Mouse (Mus musculus) heart, embryonic 11.5 days (tissue): ENCODE measurements at regions not wholly inside any gene's neighbourhood (a gene's known extent, or its start where the extent isn't known, plus 50 kb on each side); places are given as distances from the start of the nearest gene placed in this dataset.
"Not testable (repeated sequence)": the region's sequence is repeated elsewhere in the genome, so short reads cannot be mapped to it uniquely, and the experiment has no call there.

Source experiments
- ATAC-seq: fragments of 200-750 bp; cut with Nextera tagmentation; replicated peaks from 2 replicates; pipeline ENCODE4 v1.8.0; 2017; ENCODE audit warnings: moderate library complexity; ENCODE audit not compliant: insufficient number of reproducible peaks, low FRiP score, low TSS enrichment
- H3K27ac ChIP-seq: fragments of 300-500 bp; sonication (generic); 2 replicates; pipeline ENCODE4 v1.5.1; 2014; ENCODE audit warnings: mild to moderate bottlenecking, low read depth, low read length
- H3K27me3 ChIP-seq: fragments of 300-500 bp; sonication (generic); 2 replicates; pipeline ENCODE4 v1.6.1; 2014; ENCODE audit warnings: mild to moderate bottlenecking, low read length, mixed read lengths; ENCODE audit not compliant: control insufficient read depth, insufficient read depth
- H3K36me3 ChIP-seq: fragments of 300-500 bp; sonication (generic); 2 replicates; pipeline ENCODE4 v1.6.1; 2014; ENCODE audit warnings: mild to moderate bottlenecking, low read length, moderate library complexity, mixed read lengths; ENCODE audit not compliant: control insufficient read depth, insufficient read depth
- H3K4me1 ChIP-seq: fragments of 300-500 bp; sonication (generic); 2 replicates; pipeline ENCODE4 v1.6.1; 2014; ENCODE audit warnings: low read length; ENCODE audit not compliant: control insufficient read depth, insufficient read depth
- H3K4me2 ChIP-seq: fragments of 300-500 bp; sonication (generic); 2 replicates; pipeline ENCODE4 v1.6.1; 2014; ENCODE audit warnings: mild to moderate bottlenecking, moderate library complexity
- H3K4me3 ChIP-seq: fragments of 300-500 bp; sonication (generic); 2 replicates; pipeline ENCODE4 v1.5.1; 2014; ENCODE audit warnings: low read depth, low read length
- H3K9ac ChIP-seq: fragments of 300-500 bp; sonication (generic); 2 replicates; pipeline ENCODE4 v1.6.1; 2014; ENCODE audit warnings: mild to moderate bottlenecking, low read depth, low read length, moderate library complexity
- H3K9me3 ChIP-seq: fragments of 300-500 bp; sonication (generic); replicated peaks from 2 replicates; pipeline ENCODE4 v1.6.1; 2016; ENCODE audit warnings: low read length; ENCODE audit not compliant: control insufficient read depth
- WGBS: fragments of 180-500 bp; shearing (Covaris S2); extraction: QIAGEN DNeasy Blood & Tissue Kit; methylation state at CpG from one replicate; pipeline ENCODE4 v1.1.7; 2014; ENCODE audit not compliant: insufficient replicate concordance; 5-methylcytosine and 5-hydroxymethylcytosine counted together

DNA sequence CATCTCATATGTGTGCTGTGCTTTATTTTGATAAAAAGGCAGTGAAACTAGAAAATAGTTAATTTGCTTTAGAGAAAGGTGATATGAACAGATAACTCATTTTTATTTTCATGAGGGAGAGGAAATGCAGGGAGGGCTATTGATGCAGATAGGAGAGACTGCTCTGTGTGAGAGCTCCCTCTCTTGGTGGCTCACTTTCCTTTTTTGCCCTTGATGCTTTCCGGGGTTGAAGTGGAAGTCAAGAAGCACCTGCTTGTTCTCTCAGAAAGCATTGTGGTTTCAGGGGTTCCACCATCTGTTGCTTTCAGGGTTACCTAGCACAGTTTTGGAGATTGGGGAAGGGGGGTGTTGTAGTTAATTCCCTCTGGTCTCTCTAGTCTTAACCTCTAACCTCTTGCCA, 414.5 kb upstream of the Stxbp6 start:
- 63% methylated on average over 1 of the region's 1 CpGs for WGBS
- no peaks in the 10 kb centered on the region for H3K36me3 ChIP-seq
- no peak overlapping the region for H3K27ac ChIP-seq
- no peaks in the 10 kb centered on the region for H3K4me1 ChIP-seq
- no peaks in the 10 kb centered on the region for H3K9me3 ChIP-seq
- H3K27me3 ChIP-seq, result no peaks in the 10 kb centered on the region
- ATAC-seq, result no peak
- no peak overlapping the region for H3K9ac ChIP-seq
- H3K4me3 ChIP-seq, result no peak overlapping the region
- no peak overlapping the region for H3K4me2 ChIP-seq

DNA sequence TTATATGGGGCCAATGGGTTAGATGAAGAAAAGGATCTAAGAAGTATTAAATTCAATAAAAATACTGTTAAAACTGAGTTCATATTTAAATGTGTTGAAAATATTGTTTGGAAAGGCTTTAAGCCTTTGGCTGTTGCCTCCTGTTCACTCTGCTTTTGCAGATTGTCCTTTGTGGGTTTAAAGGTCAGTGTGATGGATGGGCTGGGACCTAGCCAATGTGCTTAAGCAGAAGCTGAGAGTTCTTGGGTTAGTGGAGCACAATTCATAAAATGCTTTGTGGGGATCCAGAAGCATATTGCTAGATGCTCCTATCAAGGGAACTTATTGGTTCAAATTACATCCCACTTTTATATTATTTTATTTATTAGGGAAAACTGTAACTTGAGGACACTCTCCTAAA, 402.4 kb upstream of the Stxbp6 start:
- no peak overlapping the region for H3K9ac ChIP-seq
- H3K27me3 ChIP-seq, result no peaks in the 10 kb centered on the region
- H3K4me2 ChIP-seq, result no peak overlapping the region
- ATAC-seq, result no peak
- H3K9me3 ChIP-seq, result no peaks in the 10 kb centered on the region
- no peaks in the 10 kb centered on the region for H3K4me1 ChIP-seq
- no peak overlapping the region for H3K27ac ChIP-seq
- H3K4me3 ChIP-seq, result no peak overlapping the region
- no peaks in the 10 kb centered on the region for H3K36me3 ChIP-seq

DNA sequence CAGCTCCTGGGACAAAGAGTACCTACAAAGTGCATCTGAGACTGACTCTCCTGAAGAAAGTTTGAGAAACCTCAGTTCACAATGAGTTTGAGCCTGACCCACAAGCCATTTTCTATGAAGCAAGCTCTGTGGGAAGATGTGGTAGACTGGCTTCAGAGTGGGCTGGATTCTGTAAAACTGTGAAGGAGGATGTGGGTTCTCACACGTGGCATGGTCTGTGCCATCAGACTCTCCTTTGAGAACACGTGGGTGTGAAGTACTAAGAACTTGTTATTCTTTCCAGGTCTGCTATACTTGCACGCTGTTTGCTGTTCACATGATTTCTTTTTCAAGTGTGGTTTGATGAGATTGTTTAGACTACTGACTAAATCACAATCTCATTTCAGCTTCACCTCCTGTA, 393.6 kb upstream of the Stxbp6 start:
- Histone ChIP-seq H3K27me3 (no peaks in the 10 kb centered on the region), H3K4me1 (no peaks in the 10 kb centered on the region), H3K36me3 (no peaks in the 10 kb centered on the region), H3K9ac (no peak overlapping the region), H3K27ac (no peak overlapping the region), H3K4me2 (no peak overlapping the region), H3K9me3 (no peaks in the 10 kb centered on the region), H3K4me3 (no peak overlapping the region)
- 62% methylated on average over 3 of the region's 3 CpGs for WGBS
- ATAC-seq, result no peak

- Histone ChIP-seq H3K4me2 (no peak overlapping the region), H3K9ac (no peak overlapping the region), H3K27ac (no peak overlapping the region), H3K4me3 (no peak overlapping the region), H3K27me3 (no peaks in the 10 kb centered on the region), H3K9me3 (no peaks in the 10 kb centered on the region), H3K36me3 (no peaks in the 10 kb centered on the region), H3K4me1 (no peaks in the 10 kb centered on the region)
- WGBS, result 40% methylated on average over 2 of the region's 2 CpGs
- no peak for ATAC-seq
These were observed 392.5 kb upstream of the Stxbp6 start for GRCm38 (mm10) chr12:45467058-45467457.

DNA sequence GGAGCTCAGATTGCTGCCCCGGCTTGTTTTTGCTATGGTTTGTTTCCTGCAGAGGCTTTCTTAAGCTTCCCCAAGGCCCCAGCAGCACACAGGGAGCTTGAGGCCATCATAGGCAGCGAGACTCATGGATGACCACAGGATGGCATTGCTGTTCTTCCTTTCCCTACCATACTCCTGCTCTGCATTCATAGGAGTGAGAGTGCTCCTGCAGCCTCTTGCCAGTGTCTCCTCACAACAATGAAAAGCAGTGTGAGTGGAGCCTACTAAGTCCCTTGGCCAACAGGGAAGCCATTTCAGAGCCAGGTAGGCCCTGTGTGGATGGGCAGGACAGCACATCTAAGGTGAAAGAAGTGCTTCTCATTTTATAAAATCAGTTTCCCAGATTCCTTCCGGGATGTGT, 391.6 kb upstream of the Stxbp6 start:
- Histone ChIP-seq H3K4me1 (no peaks in the 10 kb centered on the region), H3K4me3 (no peak overlapping the region), H3K27me3 (no peaks in the 10 kb centered on the region), H3K9me3 (no peaks in the 10 kb centered on the region), H3K4me2 (no peak overlapping the region), H3K36me3 (no peaks in the 10 kb centered on the region), H3K9ac (no peak overlapping the region), H3K27ac (no peak overlapping the region)
- WGBS, result 58% methylated on average over 3 of the region's 3 CpGs
- ATAC-seq, result no peak

DNA sequence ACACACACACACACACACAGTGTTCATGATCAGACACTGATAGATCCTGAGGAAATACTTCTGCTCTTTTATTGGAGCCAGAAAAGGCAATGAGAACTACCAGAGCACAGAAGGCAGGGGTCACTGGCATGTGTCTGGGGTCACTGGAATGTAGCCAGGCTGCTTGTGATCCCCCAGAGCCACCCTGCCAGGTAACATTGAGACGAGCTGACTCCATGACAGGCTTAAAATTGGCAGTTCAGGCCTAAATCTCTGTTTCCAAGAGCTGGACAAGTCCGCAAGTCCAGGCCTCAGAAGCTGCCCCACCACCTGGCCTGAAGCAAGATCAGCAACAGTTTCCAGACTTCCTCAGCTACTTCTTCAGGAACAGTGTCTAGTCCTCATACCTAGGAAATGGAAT, 390.4 kb upstream of the Stxbp6 start:
- H3K4me2 ChIP-seq, result no peak overlapping the region
- no peaks in the 10 kb centered on the region for H3K36me3 ChIP-seq
- WGBS, result 80% methylated on average over 2 of the region's 2 CpGs
- H3K9ac ChIP-seq, result no peak overlapping the region
- ATAC-seq, result no peak
- H3K4me3 ChIP-seq, result no peak overlapping the region
- H3K4me1 ChIP-seq, result no peaks in the 10 kb centered on the region
- no peaks in the 10 kb centered on the region for H3K27me3 ChIP-seq
- H3K9me3 ChIP-seq, result no peaks in the 10 kb centered on the region
- no peak overlapping the region for H3K27ac ChIP-seq

DNA sequence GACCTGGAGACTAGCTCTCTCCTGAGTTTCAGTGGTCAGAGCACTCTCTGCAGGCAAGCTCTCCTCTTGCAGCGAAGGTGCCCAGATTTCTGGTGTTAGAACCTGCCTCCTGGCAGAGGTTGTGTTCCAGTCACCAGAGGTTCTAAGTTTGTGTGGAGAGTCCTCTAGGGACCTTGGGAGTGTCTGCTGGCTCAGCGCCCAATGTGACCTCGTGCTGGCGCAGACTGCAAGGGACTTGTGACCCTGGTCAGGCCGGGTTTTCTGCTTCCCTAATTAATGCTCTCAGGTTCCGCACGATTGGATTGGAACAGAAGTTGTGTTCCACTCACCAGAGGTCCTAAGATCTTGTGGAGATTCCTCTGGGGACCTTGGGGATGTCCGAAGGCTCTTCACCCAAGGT, 384.2 kb upstream of the Stxbp6 start:
- H3K9ac ChIP-seq, result not testable (repeated sequence)
- WGBS, result 85% methylated on average over 8 of the region's 8 CpGs

GRCm38 (mm10) chr12:45443512-45444190, 369.1 kb upstream of the Stxbp6 start:
- H3K27ac ChIP-seq, result no peak overlapping the region
- H3K9me3 ChIP-seq, result no peaks in the 10 kb centered on the region
- no peaks in the 10 kb centered on the region for H3K36me3 ChIP-seq
- H3K4me2 ChIP-seq, result no peak overlapping the region
- H3K4me1 ChIP-seq, result no peaks in the 10 kb centered on the region
- no peak for ATAC-seq
- no peak overlapping the region for H3K4me3 ChIP-seq
- no peak overlapping the region for H3K9ac ChIP-seq
- WGBS, result 52% methylated on average over 8 of the region's 8 CpGs
- no peaks in the 10 kb centered on the region for H3K27me3 ChIP-seq

More for the DNA sequence above, 384.2 kb upstream of the Stxbp6 start:
- H3K36me3 ChIP-seq, H3K4me1 ChIP-seq, H3K27me3 ChIP-seq, ATAC-seq, H3K27ac ChIP-seq, H3K4me3 ChIP-seq, H3K9me3 ChIP-seq, H3K4me2 ChIP-seq: not testable (repeated sequence)

- no peaks in the 10 kb centered on the region for H3K9me3 ChIP-seq
- H3K4me3 ChIP-seq, result no peak overlapping the region
- H3K27ac ChIP-seq, result no peak overlapping the region
- no peaks in the 10 kb centered on the region for H3K36me3 ChIP-seq
- WGBS, result 70% methylated on average over 4 of the region's 4 CpGs
- no peak for ATAC-seq
- no peaks in the 10 kb centered on the region for H3K27me3 ChIP-seq
- no peak overlapping the region for H3K9ac ChIP-seq
- H3K4me2 ChIP-seq, result no peak overlapping the region
- H3K4me1 ChIP-seq, result no peaks in the 10 kb centered on the region
These were observed 368.0 kb upstream of the Stxbp6 start for GRCm38 (mm10) chr12:45442474-45442873.
